Mouse (Mus musculus) C2C12 (cell line): ENCODE data around the gene Atp7a.

Source experiments
- CEBPB ChIP-seq: IDR thresholded peaks from one replicate; pipeline ENCODE4 v1.6.1; 2011; ENCODE audit warnings: low read depth, mild to moderate bottlenecking, control low read depth, moderate library complexity
- CTCF ChIP-seq: IDR thresholded peaks from one replicate; pipeline ENCODE4 v1.5.1; 2011; ENCODE audit not compliant: control insufficient read depth, insufficient read depth, insufficient read length
- FOSL1 ChIP-seq: IDR thresholded peaks from one replicate; pipeline ENCODE4 v1.8.0; 2011; ENCODE audit warnings: mild to moderate bottlenecking, low read length; ENCODE audit not compliant: poor library complexity, insufficient read depth, severe bottlenecking
- MYOG ChIP-seq: IDR thresholded peaks from one replicate; pipeline ENCODE4 v1.6.1; 2011; ENCODE audit not compliant: control insufficient read depth, insufficient read length; ENCODE audit errors: extremely low read depth

DNA sequence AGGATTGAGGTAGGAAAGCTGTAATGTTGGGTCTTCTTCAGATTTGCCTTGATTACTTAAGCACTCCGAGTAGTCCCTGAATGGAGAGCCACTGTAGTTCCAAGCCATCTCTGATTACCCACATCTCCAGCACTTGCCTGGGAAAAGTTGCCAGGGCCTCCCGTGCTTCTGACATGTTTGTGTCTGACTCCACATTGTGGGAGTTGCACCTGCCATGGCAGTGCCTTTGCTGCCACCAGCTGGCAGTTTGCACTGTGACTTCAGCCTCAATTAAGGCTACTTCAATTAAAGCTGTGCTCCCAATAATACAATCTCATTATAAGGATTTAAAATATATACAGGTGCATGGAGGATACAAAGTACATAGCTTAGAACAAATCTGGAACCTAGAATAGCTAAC, 78.4 kb downstream of the Atp7a start:
- TF ChIP-seq MYOG (no peak), CTCF (peak; percentile 23), CEBPB (no peak), FOSL1 (no peak)
